Mouse (Mus musculus): ENCODE measurements around the gene Akt1. TPM values are rescaled to one million over a fixed set of nuclear protein-coding genes. Genes with fewer than 3 reads are reported as not detected.
A peak's percentile ranks its signal among the peaks of the same experiment; 100 is the strongest.

Gene Akt1
- polyA plus RNA-seq, 1 experiment from 2014 or later: 55.6 TPM

GRCm38 (mm10) chr12:112718995-112719394 lies 44.3 kb upstream of the Akt1 start:
- ATAC-seq: no peak

GRCm38 (mm10) chr12:112717140-112717539 lies 42.5 kb upstream of the Akt1 start:
- H3K9me3 ChIP-seq (ENCODE audit: control insufficient read depth, low read length): no peaks in the 10 kb centered on the region
- no peak overlapping the region for H3K4me2 ChIP-seq (ENCODE audit: low read length)
- no peak overlapping the region for H3K27ac ChIP-seq (ENCODE audit: low read depth, low read length)
- peaks cover 7% of the 10 kb centered on the region; the same call in 1 of the 2 replicates for H3K4me1 ChIP-seq (ENCODE audit: control insufficient read depth, insufficient read depth, low read depth, low read length)
- WGBS: 28% methylated on average over 7 of the region's 7 CpGs
- H3K36me3 ChIP-seq (ENCODE audit: control insufficient read depth, insufficient read depth, low read length): no peaks in the 10 kb centered on the region
- ATAC-seq: no peak
- peaks cover 6% of the 10 kb centered on the region for H3K27me3 ChIP-seq (replicated peaks; ENCODE audit: control insufficient read depth, insufficient read depth, low read length)
- H3K9ac ChIP-seq (ENCODE audit: low read depth, low read length): no peak overlapping the region
- no peak overlapping the region for H3K4me3 ChIP-seq (ENCODE audit: low read length)

More at GRCm38 (mm10) chr12:112718995-112719394, 44.3 kb upstream of the Akt1 start:
- Histone ChIP-seq H3K36me3 (ENCODE audit: control insufficient read depth, insufficient read depth, low read length) (no peaks in the 10 kb centered on the region), H3K9me3 (ENCODE audit: control insufficient read depth, low read length) (no peaks in the 10 kb centered on the region), H3K27me3 (replicated peaks; ENCODE audit: control insufficient read depth, insufficient read depth, low read length) (peaks cover 6% of the 10 kb centered on the region), H3K9ac (ENCODE audit: low read depth, low read length) (no peak overlapping the region), H3K4me1 (ENCODE audit: control insufficient read depth, insufficient read depth, low read depth, low read length) (peaks cover 20% of the 10 kb centered on the region), H3K4me3 (ENCODE audit: low read length) (no peak overlapping the region), H3K4me2 (ENCODE audit: low read length) (no peak overlapping the region), H3K27ac (ENCODE audit: low read depth, low read length) (no peak overlapping the region)
- WGBS: 72% methylated on average over 5 of the region's 5 CpGs

- Histone ChIP-seq H3K36me3 (ENCODE audit: control insufficient read depth, insufficient read depth, low read length) (no peaks in the 10 kb centered on the region), H3K27ac (ENCODE audit: low read depth, low read length) (no peak overlapping the region), H3K4me3 (ENCODE audit: low read length) (no peak overlapping the region), H3K9ac (ENCODE audit: low read depth, low read length) (no peak overlapping the region), H3K4me1 (ENCODE audit: control insufficient read depth, insufficient read depth, low read depth, low read length) (no peaks in the 10 kb centered on the region; the same call in 1 of the 2 replicates), H3K9me3 (ENCODE audit: control insufficient read depth, low read length) (no peaks in the 10 kb centered on the region), H3K4me2 (ENCODE audit: low read length) (no peak overlapping the region), H3K27me3 (replicated peaks; ENCODE audit: control insufficient read depth, insufficient read depth, low read length) (0 out of 2 replicates have a peak, but pooled peaks cover 2% of the 10 kb centered on the region)
- ATAC-seq: peak; percentile 35; the same call in 1 of the 2 replicates
- WGBS: 59% methylated on average over 3 of the region's 3 CpGs
Observed at GRCm38 (mm10) chr12:112713984-112714383, 39.3 kb upstream of the Akt1 start.

GRCm38 (mm10) chr12:112707573-112707869 lies 32.8 kb upstream of the Akt1 start:
- Histone ChIP-seq H3K27ac (ENCODE audit: low read depth, low read length) (no peak overlapping the region), H3K9me3 (ENCODE audit: control insufficient read depth, low read length) (no peaks in the 10 kb centered on the region), H3K4me3 (ENCODE audit: low read length) (no peak overlapping the region), H3K36me3 (ENCODE audit: control insufficient read depth, insufficient read depth, low read length) (no peaks in the 10 kb centered on the region), H3K4me2 (ENCODE audit: low read length) (peak overlapping the region; percentile 50; the same call in 1 of the 2 replicates), H3K9ac (ENCODE audit: low read depth, low read length) (peak overlapping the region; percentile 28; the same call in 1 of the 2 replicates), H3K4me1 (ENCODE audit: control insufficient read depth, insufficient read depth, low read depth, low read length) (peaks cover 5% of the 10 kb centered on the region), H3K27me3 (replicated peaks; ENCODE audit: control insufficient read depth, insufficient read depth, low read length) (0 out of 2 replicates have a peak, but pooled peaks cover 2% of the 10 kb centered on the region)
- 25% methylated on average over 8 of the region's 8 CpGs for WGBS
- no peak; the same call in 1 of the 2 replicates for ATAC-seq

GRCm38 (mm10) chr12:112706704-112707572 lies 32.3 kb upstream of the Akt1 start:
- H3K4me3 ChIP-seq (ENCODE audit: low read length): peak overlapping the region; percentile 19; the same call in 1 of the 2 replicates
- WGBS: 13% methylated on average over 32 of the region's 32 CpGs
- no peaks in the 10 kb centered on the region for H3K36me3 ChIP-seq (ENCODE audit: control insufficient read depth, insufficient read depth, low read length)
- H3K4me1 ChIP-seq (ENCODE audit: control insufficient read depth, insufficient read depth, low read depth, low read length): peaks cover 5% of the 10 kb centered on the region
- no peaks in the 10 kb centered on the region for H3K9me3 ChIP-seq (ENCODE audit: control insufficient read depth, low read length)
- peak overlapping the region; percentile 28; the same call in 1 of the 2 replicates for H3K9ac ChIP-seq (ENCODE audit: low read depth, low read length)
- peak; percentile 90 for ATAC-seq
- no peak overlapping the region for H3K27ac ChIP-seq (ENCODE audit: low read depth, low read length)
- H3K4me2 ChIP-seq (ENCODE audit: low read length): peak overlapping the region; percentile 50
- 0 out of 2 replicates have a peak, but pooled peaks cover 2% of the 10 kb centered on the region for H3K27me3 ChIP-seq (replicated peaks; ENCODE audit: control insufficient read depth, insufficient read depth, low read length)

GRCm38 (mm10) chr12:112702374-112703320 lies 28.0 kb upstream of the Akt1 start:
- no peaks in the 10 kb centered on the region for H3K27me3 ChIP-seq (replicated peaks; ENCODE audit: control insufficient read depth, insufficient read depth, low read length)
- ATAC-seq: no peak
- H3K9me3 ChIP-seq (ENCODE audit: control insufficient read depth, low read length): no peaks in the 10 kb centered on the region
- peaks cover 11% of the 10 kb centered on the region for H3K4me1 ChIP-seq (ENCODE audit: control insufficient read depth, insufficient read depth, low read depth, low read length)
- no peak overlapping the region for H3K27ac ChIP-seq (ENCODE audit: low read depth, low read length)
- H3K9ac ChIP-seq (ENCODE audit: low read depth, low read length): no peak overlapping the region
- H3K36me3 ChIP-seq (ENCODE audit: control insufficient read depth, insufficient read depth, low read length): no peaks in the 10 kb centered on the region
- no peak overlapping the region for H3K4me2 ChIP-seq (ENCODE audit: low read length)
- H3K4me3 ChIP-seq (ENCODE audit: low read length): no peak overlapping the region
- WGBS: 77% methylated on average over 6 of the region's 6 CpGs

GRCm38 (mm10) chr12:112700522-112700921 lies 25.8 kb upstream of the Akt1 start:
- no peaks in the 10 kb centered on the region for H3K9me3 ChIP-seq (ENCODE audit: control insufficient read depth, low read length)
- no peak overlapping the region for H3K27ac ChIP-seq (ENCODE audit: low read depth, low read length)
- 0 out of 2 replicates have a peak overlapping the region, but pooled peaks have one; percentile 24 for H3K9ac ChIP-seq (ENCODE audit: low read depth, low read length)
- WGBS: 14% methylated on average over 15 of the region's 15 CpGs
- no peaks in the 10 kb centered on the region for H3K27me3 ChIP-seq (replicated peaks; ENCODE audit: control insufficient read depth, insufficient read depth, low read length)
- no peak overlapping the region for H3K4me3 ChIP-seq (ENCODE audit: low read length)
- peaks cover 6% of the 10 kb centered on the region for H3K4me1 ChIP-seq (ENCODE audit: control insufficient read depth, insufficient read depth, low read depth, low read length)
- no peak for ATAC-seq
- 0 out of 2 replicates have a peak overlapping the region, but pooled peaks have one; percentile 13 for H3K4me2 ChIP-seq (ENCODE audit: low read length)
- H3K36me3 ChIP-seq (ENCODE audit: control insufficient read depth, insufficient read depth, low read length): no peaks in the 10 kb centered on the region

- Histone ChIP-seq H3K36me3 (ENCODE audit: control insufficient read depth, insufficient read depth, low read length) (no peaks in the 10 kb centered on the region), H3K27ac (ENCODE audit: low read depth, low read length) (no peak overlapping the region), H3K4me2 (ENCODE audit: low read length) (no peak overlapping the region), H3K4me1 (ENCODE audit: control insufficient read depth, insufficient read depth, low read depth, low read length) (peaks cover 20% of the 10 kb centered on the region), H3K9me3 (ENCODE audit: control insufficient read depth, low read length) (no peaks in the 10 kb centered on the region), H3K9ac (ENCODE audit: low read depth, low read length) (no peak overlapping the region), H3K4me3 (ENCODE audit: low read length) (no peak overlapping the region), H3K27me3 (replicated peaks; ENCODE audit: control insufficient read depth, insufficient read depth, low read length) (no peaks in the 10 kb centered on the region)
- 80% methylated on average over 3 of the region's 3 CpGs for WGBS
- no peak for ATAC-seq
Observed at GRCm38 (mm10) chr12:112696806-112697425, 22.2 kb upstream of the Akt1 start.

All from hindbrain, embryonic 16.5 days (tissue).